12 mouse cellular contexts compared by ENCODE assay signal in genomic region chr11:71781737-71782354, GRCm38 (mm10). TPM values are rescaled to one million over a fixed set of nuclear protein-coding genes. Genes with fewer than 3 reads are reported as not detected.
"Had no signal": no experiment of that assay in that cellular context is flagged by ENCODE, and none has a peak within 500 bp of the region (broad histone marks: within the 10 kb centered on the region; RNA-seq: fewer than 3 reads in every experiment).

No protein-coding gene starts in this region.

- H3K4me3 ChIP-seq: limb, embryonic 13.5 days had no signal

- H3K4me2 ChIP-seq: limb, embryonic 13.5 days had no signal

- H3K9me3 ChIP-seq: limb, embryonic 13.5 days had no signal

- H3K4me1 ChIP-seq: limb, embryonic 13.5 days had no signal

- H3K27ac ChIP-seq: kidney, postnatal 0 days; limb, embryonic 13.5 days; liver, embryonic 14.5 days had no signal

- H3K36me3 ChIP-seq: limb, embryonic 13.5 days had no signal

- ATAC-seq: intestine, postnatal 0 days had no signal

- H3K9ac ChIP-seq: limb, embryonic 13.5 days; liver, embryonic 14.5 days had no signal

- H3K27me3 ChIP-seq: limb, embryonic 13.5 days had no signal

- DNase-seq: kidney, adult 8-10 months; kidney, postnatal 36 days; left cerebral cortex, postnatal 4 days; lung, adult 18-20 months; right cerebral cortex, adult 18-20 months; right cerebral cortex, postnatal 25 days; thymus, postnatal 4 days had no signal

RNA-seq across cellular contexts. Expression of gene Wscd1, which starts 32.1 kb away (rescaled TPM):
- total RNA-seq: megakaryocyte-erythroid progenitor cell, adult 5-6 weeks had no signal
